In the genomic region with DNA sequence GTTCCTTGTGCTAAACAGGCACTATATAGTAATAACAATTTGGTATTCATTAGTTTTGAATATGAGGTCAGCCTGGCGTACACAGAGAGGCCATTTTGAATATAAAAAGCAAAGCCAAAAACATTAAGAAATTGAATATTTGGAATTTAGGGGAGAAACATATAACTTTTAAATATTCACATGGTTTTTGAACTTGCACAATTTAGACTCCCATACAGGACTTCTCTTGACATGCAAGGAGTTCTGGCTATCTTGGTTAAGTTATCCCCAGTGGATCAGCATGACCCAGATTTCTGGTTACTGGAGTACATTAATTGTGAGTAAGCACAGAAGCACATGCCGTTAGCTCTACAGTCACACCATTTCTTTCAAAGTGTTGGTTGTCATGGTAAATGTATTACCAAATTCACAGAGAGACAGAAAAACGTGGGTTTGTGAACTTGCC, we compare ENCODE assay signal across 8 mouse cellular contexts. TPM values are rescaled to one million over a fixed set of nuclear protein-coding genes. Genes with fewer than 3 reads are reported as not detected.
DNase-seq lines count a peak whose midpoint lies in the region; ATAC-seq and TF ChIP-seq lines count a peak whose summit lies in the region.

No protein-coding gene starts in this region.

- H3K4me3 ChIP-seq in kidney, embryonic 16.5 days (ENCODE audit: low read length): peak overlapping the region; percentile 58
- peak overlapping the region; percentile 59 for H3K4me3 ChIP-seq in bone marrow, adult 2 months (replicated peaks; ENCODE audit: control insufficient read depth, low read depth, low read length)
- H3K4me3 ChIP-seq in hindbrain, embryonic 13.5 days: peak overlapping the region; percentile 52
- H3K4me3 ChIP-seq in midbrain, postnatal 0 days (ENCODE audit: low read depth, low read length): peak overlapping the region; percentile 49

- H3K36me3 ChIP-seq in kidney, embryonic 16.5 days (ENCODE audit: insufficient read depth, low read length): no peaks in the 10 kb centered on the region
- H3K36me3 ChIP-seq in hindbrain, embryonic 13.5 days: no peaks in the 10 kb centered on the region
- no peaks in the 10 kb centered on the region for H3K36me3 ChIP-seq in midbrain, postnatal 0 days (ENCODE audit: insufficient read depth, low read length)

- no peaks in the 10 kb centered on the region for H3K9me3 ChIP-seq in kidney, embryonic 16.5 days (ENCODE audit: low read length)
- no peaks in the 10 kb centered on the region for H3K9me3 ChIP-seq in hindbrain, embryonic 13.5 days
- H3K9me3 ChIP-seq in midbrain, postnatal 0 days (ENCODE audit: low read length): no peaks in the 10 kb centered on the region

- H3K27me3 ChIP-seq in kidney, embryonic 16.5 days (ENCODE audit: insufficient read depth, low read length): no peaks in the 10 kb centered on the region
- H3K27me3 ChIP-seq in hindbrain, embryonic 13.5 days: no peaks in the 10 kb centered on the region
- H3K27me3 ChIP-seq in midbrain, postnatal 0 days (ENCODE audit: insufficient read depth, low read length): no peaks in the 10 kb centered on the region

- peak overlapping the region; percentile 78 for H3K4me2 ChIP-seq in kidney, embryonic 16.5 days (replicated peaks; ENCODE audit: low read depth, low read length)
- peak overlapping the region; percentile 61 for H3K4me2 ChIP-seq in hindbrain, embryonic 13.5 days
- H3K4me2 ChIP-seq in midbrain, postnatal 0 days (ENCODE audit: low read depth, low read length, poor library complexity, severe bottlenecking): peak overlapping the region; percentile 62

- peaks cover 6% of the 10 kb centered on the region; the same call in 1 of the 2 replicates for H3K4me1 ChIP-seq in kidney, embryonic 16.5 days (ENCODE audit: insufficient read depth, low read length)
- H3K4me1 ChIP-seq in bone marrow, adult 2 months (ENCODE audit: control insufficient read depth, insufficient read depth, low read length): no peaks in the 10 kb centered on the region; the same call in 1 of the 2 replicates
- peaks cover 14% of the 10 kb centered on the region for H3K4me1 ChIP-seq in hindbrain, embryonic 13.5 days (replicated peaks)
- H3K4me1 ChIP-seq in midbrain, postnatal 0 days (ENCODE audit: insufficient read depth, low read length): no peaks in the 10 kb centered on the region; the same call in 1 of the 2 replicates

- no peak for ATAC-seq in kidney, embryonic 16.5 days (ENCODE audit: low FRiP score, low TSS enrichment)
- ATAC-seq in hindbrain, embryonic 13.5 days (ENCODE audit: low FRiP score): no peak
- ATAC-seq in midbrain, postnatal 0 days (ENCODE audit: low FRiP score): no peak
- no peak for ATAC-seq in monocyte, adult 5-6 weeks (replicated peaks; ENCODE audit: insufficient number of reproducible peaks, low FRiP score, low TSS enrichment, poor library complexity, severe bottlenecking)

- DNase-seq in kidney, adult 8-10 months: no peak
- peak; percentile 9 for DNase-seq in midbrain, postnatal 0 days (ENCODE audit: low spot score)
- DNase-seq in cerebellum, postnatal 4 days (ENCODE audit: low spot score in 2 of 2): no peak
- no peak for DNase-seq in frontal cortex, postnatal 25 days (ENCODE audit: low spot score in 2 of 2)

- peak overlapping the region; percentile 71; the same call in 1 of the 2 replicates for H3K27ac ChIP-seq in kidney, embryonic 16.5 days (ENCODE audit: low read length)
- H3K27ac ChIP-seq in bone marrow, adult 2 months (ENCODE audit: control insufficient read depth, insufficient read depth, low read depth, low read length, poor library complexity): peak overlapping the region; percentile 73; the same call in 1 of the 2 replicates
- H3K27ac ChIP-seq in hindbrain, embryonic 13.5 days: peak overlapping the region; percentile 98
- peak overlapping the region; percentile 98 for H3K27ac ChIP-seq in midbrain, postnatal 0 days (ENCODE audit: low read depth, low read length)

- peak overlapping the region; percentile 37; the same call in 1 of the 2 replicates for H3K9ac ChIP-seq in kidney, embryonic 16.5 days (replicated peaks; ENCODE audit: low read length)
- H3K9ac ChIP-seq in hindbrain, embryonic 13.5 days: peak overlapping the region; percentile 74; the same call in 1 of the 2 replicates
- H3K9ac ChIP-seq in midbrain, postnatal 0 days (replicated peaks; ENCODE audit: low read length, poor library complexity, severe bottlenecking): no peak overlapping the region

- TF ChIP-seq POLR2A in bone marrow, adult 2 months (IDR thresholded peaks at IDR 0.05; ENCODE audit: borderline replicate concordance, control insufficient read depth, low read depth, low read length): no peak

- TF ChIP-seq CTCF in bone marrow, adult 2 months (IDR thresholded peaks at IDR 0.05; ENCODE audit: control insufficient read depth, insufficient read depth, low read length): no peak
- no peak for TF ChIP-seq CTCF in midbrain, postnatal 0 days (IDR thresholded peaks at IDR 0.05)

- WGBS in kidney, embryonic 16.5 days: 27% methylated on average over 3 of the region's 3 CpGs
- 17% methylated on average over 3 of the region's 3 CpGs for WGBS in bone marrow, adult 2 months
- WGBS in hindbrain, embryonic 13.5 days: 37% methylated on average over 3 of the region's 3 CpGs
- WGBS in midbrain, postnatal 0 days: 28% methylated on average over 3 of the region's 3 CpGs

RNA-seq across cellular contexts. Expression of a gene that starts 18.5 kb away (rescaled TPM):
- 11.5 and 12.6 TPM in 2 replicates for polyA plus RNA-seq in kidney, embryonic 16.5 days (2015; fragmentation: Nextera tagmentation; extraction: Ambion mirVana)
- 0.57 and 1.3 TPM in 2 replicates for polyA plus RNA-seq in bone marrow, adult 2 months (2011; ENCODE audit: insufficient read depth, insufficient read length, low replicate concordance, missing spikeins)
- polyA plus RNA-seq in hindbrain, embryonic 13.5 days (2015; fragmentation: Nextera tagmentation; extraction: Ambion mirVana): 11.9 and 14.6 TPM in 2 replicates
- total RNA-seq in midbrain, postnatal 0 days (2014; rRNA removed): 14.5 and 18.6 TPM in 2 replicates
- polyA plus RNA-seq in midbrain, postnatal 0 days (2015; fragmentation: Nextera tagmentation; extraction: Ambion mirVana): 16.1 and 16.6 TPM in 2 replicates
- 0.19 to 1.1 TPM in 2 of 3 replicates, not detected in the other for total RNA-seq in monocyte, adult 5-6 weeks (2017)

RNA-seq across cellular contexts. Expression of a gene that starts 19.7 kb away (rescaled TPM):
- polyA plus RNA-seq in kidney, embryonic 16.5 days (2015; fragmentation: Nextera tagmentation; extraction: Ambion mirVana): 793 and 842 TPM in 2 replicates
- 200 and 242 TPM in 2 replicates for polyA plus RNA-seq in bone marrow, adult 2 months (2011; ENCODE audit: insufficient read depth, insufficient read length, low replicate concordance, missing spikeins)
- 307 and 313 TPM in 2 replicates for polyA plus RNA-seq in hindbrain, embryonic 13.5 days (2015; fragmentation: Nextera tagmentation; extraction: Ambion mirVana)
- total RNA-seq in midbrain, postnatal 0 days (2014; rRNA removed): 154 and 159 TPM in 2 replicates
- polyA plus RNA-seq in midbrain, postnatal 0 days (2015; fragmentation: Nextera tagmentation; extraction: Ambion mirVana): 173 and 183 TPM in 2 replicates
- 1,228 to 1,583 TPM (median 1,384 TPM) in 3 replicates for total RNA-seq in monocyte, adult 5-6 weeks (2017)

RNA-seq across cellular contexts. Expression of a gene that starts 39.4 kb away (rescaled TPM):
- polyA plus RNA-seq in kidney, embryonic 16.5 days (2015; fragmentation: Nextera tagmentation; extraction: Ambion mirVana): 105 and 108 TPM in 2 replicates
- 7.2 and 8.3 TPM in 2 replicates for polyA plus RNA-seq in bone marrow, adult 2 months (2011; ENCODE audit: insufficient read depth, insufficient read length, low replicate concordance, missing spikeins)
- 145 TPM in 2 replicates for polyA plus RNA-seq in hindbrain, embryonic 13.5 days (2015; fragmentation: Nextera tagmentation; extraction: Ambion mirVana)
- 75.0 and 95.9 TPM in 2 replicates for total RNA-seq in midbrain, postnatal 0 days (2014; rRNA removed)
- 109 and 122 TPM in 2 replicates for polyA plus RNA-seq in midbrain, postnatal 0 days (2015; fragmentation: Nextera tagmentation; extraction: Ambion mirVana)
- total RNA-seq in monocyte, adult 5-6 weeks (2017): 4.1 to 7.8 TPM (median 6.6 TPM) in 3 replicates

RNA-seq across cellular contexts. Expression of a gene that starts 57.1 kb away (rescaled TPM):
- polyA plus RNA-seq in kidney, embryonic 16.5 days (2015; fragmentation: Nextera tagmentation; extraction: Ambion mirVana): 98.1 and 98.5 TPM in 2 replicates
- not detected in 2 replicates for polyA plus RNA-seq in bone marrow, adult 2 months (2011; ENCODE audit: insufficient read depth, insufficient read length, low replicate concordance, missing spikeins)
- 3.5 TPM in 2 replicates for polyA plus RNA-seq in hindbrain, embryonic 13.5 days (2015; fragmentation: Nextera tagmentation; extraction: Ambion mirVana)
- total RNA-seq in midbrain, postnatal 0 days (2014; rRNA removed): not detected in 2 replicates
- 0.49 and 0.96 TPM in 2 replicates for polyA plus RNA-seq in midbrain, postnatal 0 days (2015; fragmentation: Nextera tagmentation; extraction: Ambion mirVana)
- total RNA-seq in monocyte, adult 5-6 weeks (2017): not detected in 3 replicates

Comparison
In these comparisons a context has a peak if more than half of its experiments do, and no peak if none do; other contexts are left out.
1. RNA of a gene that starts 39.4 kb away (polyA plus RNA-seq): 145 TPM in hindbrain, embryonic 13.5 days, 109 to 122 TPM in midbrain, postnatal 0 days and 105 to 108 TPM in kidney, embryonic 16.5 days; 7.2 to 8.3 TPM in bone marrow, adult 2 months; every median in the first group is over 10 times any median in the second.
2. Peak in every context shown above with its lines, with median percentiles within 50 percentile points of each other: H3K27ac ChIP-seq, H3K4me2 ChIP-seq and H3K4me3 ChIP-seq.